Mouse (Mus musculus) lung, embryonic 16.5 days (tissue): ENCODE data around the gene Sgpp2. TPM values are rescaled to one million over a fixed set of nuclear protein-coding genes. Genes with fewer than 3 reads are reported as not detected.

Source experiments
- ATAC-seq: fragments of 200-750 bp; cut with Nextera tagmentation; 2 replicates; pipeline ENCODE4 v1.8.0; 2017; ENCODE audit warnings: low read depth, mild to moderate bottlenecking, moderate library complexity
- H3K27ac ChIP-seq: fragments of 300-500 bp; sonication (generic); 2 replicates; pipeline ENCODE4 v1.5.1; 2014; ENCODE audit warnings: mild to moderate bottlenecking, control low read depth, low read length
- H3K27me3 ChIP-seq: fragments of 300-500 bp; sonication (generic); 2 replicates; pipeline ENCODE4 v1.6.1; 2014; ENCODE audit warnings: low read depth, low read length, mixed read lengths; ENCODE audit not compliant: control insufficient read depth, insufficient read depth
- H3K36me3 ChIP-seq: fragments of 300-500 bp; sonication (generic); 2 replicates; pipeline ENCODE4 v1.6.1; 2014; ENCODE audit warnings: low read length; ENCODE audit not compliant: control insufficient read depth, insufficient read depth
- H3K4me1 ChIP-seq: fragments of 300-500 bp; sonication (generic); replicated peaks from 2 replicates; pipeline ENCODE4 v1.6.1; 2014; ENCODE audit warnings: low read length, mixed read lengths; ENCODE audit not compliant: control insufficient read depth, insufficient read depth
- H3K4me2 ChIP-seq: fragments of 300-500 bp; sonication (generic); 2 replicates; pipeline ENCODE4 v1.6.1; 2014; ENCODE audit warnings: low read depth, low read length, control low read depth
- H3K4me3 ChIP-seq: fragments of 300-500 bp; sonication (generic); 2 replicates; pipeline ENCODE4 v1.5.1; 2014; ENCODE audit warnings: mild to moderate bottlenecking, low read length, control low read depth
- H3K9ac ChIP-seq: fragments of 300-500 bp; sonication (generic); 2 replicates; pipeline ENCODE4 v1.6.1; 2014; ENCODE audit warnings: low read length, control low read depth
- H3K9me3 ChIP-seq: fragments of 300-500 bp; sonication (generic); 2 replicates; pipeline ENCODE4 v1.6.1; 2016; ENCODE audit warnings: low read length; ENCODE audit not compliant: control insufficient read depth
- WGBS: fragments of 180-500 bp; shearing (Covaris S2); extraction: QIAGEN DNeasy Blood & Tissue Kit; methylation state at CpG from one replicate; pipeline ENCODE4 v1.1.7; 2014; 5-methylcytosine and 5-hydroxymethylcytosine counted together
- polyA plus RNA-seq: library from polyadenylated mRNA; unstranded; fragments of >200 nt; fragmentation: Nextera tagmentation; extraction: Ambion mirVana; gene quantifications from 2 replicates; pipeline ENCODE4 v1.2.1, GENCODE M21; 2015

Gene Sgpp2
- polyA plus RNA-seq, 1 experiment from 2014 or later, result 0.95 TPM

GRCm38 (mm10) chr1:78353254-78353653 is 43.1 kb downstream of the Sgpp2 start:
- no peaks in the 10 kb centered on the region for H3K27me3 ChIP-seq
- no peak overlapping the region for H3K4me2 ChIP-seq
- no peak overlapping the region for H3K9ac ChIP-seq
- H3K9me3 ChIP-seq, result no peaks in the 10 kb centered on the region
- H3K4me1 ChIP-seq, result peaks cover 12% of the 10 kb centered on the region
- ATAC-seq, result no peak
- no peaks in the 10 kb centered on the region for H3K36me3 ChIP-seq
- no peak overlapping the region for H3K4me3 ChIP-seq
- WGBS, result 79% methylated on average over 1 of the region's 1 CpGs
- H3K27ac ChIP-seq, result no peak overlapping the region

DNA sequence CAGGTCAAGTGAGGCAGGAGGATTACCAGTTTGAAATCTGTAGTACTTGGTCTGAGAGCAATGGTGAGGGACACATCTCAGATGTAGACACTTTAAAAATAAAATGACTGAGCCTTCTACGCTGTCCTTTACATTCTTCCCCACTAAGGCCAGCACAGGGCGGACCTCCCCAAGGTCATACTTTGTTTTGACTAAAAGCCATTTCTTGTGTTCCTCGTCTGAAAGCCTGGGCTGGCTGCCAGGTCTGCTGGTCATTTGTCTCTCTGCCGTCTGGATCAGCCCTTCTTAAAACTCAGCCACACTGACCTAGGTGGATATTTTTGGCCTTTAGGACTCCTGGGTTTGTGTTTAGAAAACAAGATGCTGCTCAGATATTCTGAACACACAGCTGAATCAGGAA is 45.0 kb downstream of the Sgpp2 start:
- H3K4me2 ChIP-seq, result no peak overlapping the region
- ATAC-seq, result peak; percentile 78
- peak overlapping the region; percentile 55 for H3K27ac ChIP-seq

DNA sequence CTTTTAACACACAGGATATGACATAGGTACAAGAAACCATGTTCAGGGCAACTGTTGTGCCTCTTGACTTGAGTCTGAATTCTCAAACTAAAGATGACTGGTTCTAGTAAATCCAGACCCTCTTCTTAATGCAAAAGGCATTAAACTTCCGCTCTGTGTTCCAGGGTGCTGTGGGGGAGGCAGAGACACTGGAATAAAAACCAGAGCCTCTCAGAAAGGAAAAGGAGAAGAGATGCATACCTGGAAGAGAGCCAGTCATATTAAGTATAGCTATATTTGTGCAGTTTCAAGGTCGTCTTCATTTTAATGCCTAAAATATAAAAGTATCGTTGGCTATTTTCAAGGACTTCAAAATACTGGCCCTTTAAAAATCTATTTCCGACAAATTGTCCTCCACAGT is 47.3 kb downstream of the Sgpp2 start:
- no peak for ATAC-seq
- Histone ChIP-seq H3K36me3 (no peaks in the 10 kb centered on the region), H3K4me3 (no peak overlapping the region), H3K9ac (no peak overlapping the region), H3K9me3 (no peaks in the 10 kb centered on the region), H3K4me2 (no peak overlapping the region), H3K27me3 (no peaks in the 10 kb centered on the region), H3K4me1 (peaks cover 10% of the 10 kb centered on the region), H3K27ac (no peak overlapping the region)
- WGBS, result 66% methylated on average over 4 of the region's 4 CpGs

More for the DNA sequence above, 45.0 kb downstream of the Sgpp2 start:
- Histone ChIP-seq H3K4me1 (peaks cover 10% of the 10 kb centered on the region), H3K9ac (no peak overlapping the region), H3K9me3 (no peaks in the 10 kb centered on the region), H3K36me3 (no peaks in the 10 kb centered on the region), H3K4me3 (no peak overlapping the region), H3K27me3 (no peaks in the 10 kb centered on the region)
- WGBS, result 17% methylated on average over 4 of the region's 4 CpGs

GRCm38 (mm10) chr1:78357868-78358267 is 47.7 kb downstream of the Sgpp2 start:
- H3K27ac ChIP-seq, result no peak overlapping the region
- 48% methylated on average over 1 of the region's 1 CpGs for WGBS
- peaks cover 10% of the 10 kb centered on the region for H3K4me1 ChIP-seq
- H3K36me3 ChIP-seq, result no peaks in the 10 kb centered on the region
- H3K9ac ChIP-seq, result no peak overlapping the region
- H3K27me3 ChIP-seq, result no peaks in the 10 kb centered on the region
- no peak for ATAC-seq
- H3K4me2 ChIP-seq, result no peak overlapping the region
- no peaks in the 10 kb centered on the region for H3K9me3 ChIP-seq
- no peak overlapping the region for H3K4me3 ChIP-seq

DNA sequence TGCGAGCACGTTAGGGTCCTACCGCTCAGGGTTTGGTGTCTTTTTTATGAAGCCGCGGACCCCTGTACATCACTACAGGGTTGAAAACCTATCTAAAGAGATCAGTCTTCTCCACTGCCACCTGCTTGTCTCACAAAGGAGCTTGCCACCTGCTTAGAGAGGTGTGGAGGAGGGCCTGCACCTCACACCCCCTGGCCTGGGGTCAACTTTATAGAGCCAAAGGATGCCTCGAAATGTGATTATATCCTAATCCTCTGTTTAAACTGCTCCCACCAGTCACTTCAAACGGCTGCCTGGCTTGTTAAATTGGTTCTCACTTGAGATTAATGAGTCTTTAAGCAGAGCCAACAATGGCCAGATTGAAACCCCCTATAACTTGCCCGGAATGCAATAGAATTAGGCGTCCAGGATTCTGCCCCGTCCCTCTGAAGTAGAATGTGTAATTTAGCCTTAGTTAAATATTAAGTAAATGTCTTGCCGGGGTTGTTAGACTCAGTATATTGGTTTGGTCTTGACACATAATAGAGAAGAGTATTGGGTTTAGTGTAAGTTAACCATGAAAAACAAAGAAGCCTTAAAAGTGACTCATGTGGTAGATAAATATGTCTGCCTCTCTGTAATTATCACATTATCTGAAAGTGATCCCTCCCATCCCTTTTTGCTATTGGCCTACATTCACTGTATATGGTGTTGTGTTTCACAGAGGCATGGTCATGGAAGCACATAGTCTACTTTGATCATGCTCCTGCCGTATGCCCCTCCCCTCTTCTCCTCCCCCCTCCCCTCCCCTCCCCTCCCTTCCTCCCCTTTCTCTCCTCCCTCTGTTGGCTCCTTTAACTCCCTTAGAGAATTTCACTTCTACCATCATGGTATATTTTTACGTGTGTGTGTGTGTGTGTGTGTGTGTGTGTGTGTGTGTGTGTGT is 54.1 kb downstream of the Sgpp2 start:
- no peak for ATAC-seq
- Histone ChIP-seq H3K27ac (no peak overlapping the region), H3K36me3 (no peaks in the 10 kb centered on the region), H3K4me2 (no peak overlapping the region), H3K4me1 (no peaks in the 10 kb centered on the region), H3K27me3 (no peaks in the 10 kb centered on the region), H3K4me3 (no peak overlapping the region), H3K9me3 (no peaks in the 10 kb centered on the region), H3K9ac (no peak overlapping the region)
- WGBS, result 53% methylated on average over 13 of the region's 13 CpGs

- Histone ChIP-seq H3K27me3 (no peaks in the 10 kb centered on the region), H3K4me1 (peaks cover 12% of the 10 kb centered on the region; the same call in 1 of the 2 replicates), H3K4me2 (no peak overlapping the region), H3K9me3 (no peaks in the 10 kb centered on the region), H3K4me3 (no peak overlapping the region), H3K36me3 (no peaks in the 10 kb centered on the region), H3K27ac (no peak overlapping the region), H3K9ac (no peak overlapping the region)
- no peak for ATAC-seq
- WGBS, result 49% methylated on average over 5 of the region's 5 CpGs
These were observed 57.7 kb downstream of the Sgpp2 start for GRCm38 (mm10) chr1:78367806-78368205.

GRCm38 (mm10) chr1:78370121-78370520 is 60.0 kb downstream of the Sgpp2 start:
- no peak for ATAC-seq
- no peak overlapping the region for H3K4me2 ChIP-seq
- no peaks in the 10 kb centered on the region for H3K27me3 ChIP-seq
- WGBS, result 27% methylated on average over 6 of the region's 6 CpGs
- no peak overlapping the region for H3K27ac ChIP-seq
- no peak overlapping the region for H3K9ac ChIP-seq
- H3K36me3 ChIP-seq, result no peaks in the 10 kb centered on the region
- H3K9me3 ChIP-seq, result no peaks in the 10 kb centered on the region
- H3K4me1 ChIP-seq, result peaks cover 12% of the 10 kb centered on the region; the same call in 1 of the 2 replicates
- no peak overlapping the region for H3K4me3 ChIP-seq

DNA sequence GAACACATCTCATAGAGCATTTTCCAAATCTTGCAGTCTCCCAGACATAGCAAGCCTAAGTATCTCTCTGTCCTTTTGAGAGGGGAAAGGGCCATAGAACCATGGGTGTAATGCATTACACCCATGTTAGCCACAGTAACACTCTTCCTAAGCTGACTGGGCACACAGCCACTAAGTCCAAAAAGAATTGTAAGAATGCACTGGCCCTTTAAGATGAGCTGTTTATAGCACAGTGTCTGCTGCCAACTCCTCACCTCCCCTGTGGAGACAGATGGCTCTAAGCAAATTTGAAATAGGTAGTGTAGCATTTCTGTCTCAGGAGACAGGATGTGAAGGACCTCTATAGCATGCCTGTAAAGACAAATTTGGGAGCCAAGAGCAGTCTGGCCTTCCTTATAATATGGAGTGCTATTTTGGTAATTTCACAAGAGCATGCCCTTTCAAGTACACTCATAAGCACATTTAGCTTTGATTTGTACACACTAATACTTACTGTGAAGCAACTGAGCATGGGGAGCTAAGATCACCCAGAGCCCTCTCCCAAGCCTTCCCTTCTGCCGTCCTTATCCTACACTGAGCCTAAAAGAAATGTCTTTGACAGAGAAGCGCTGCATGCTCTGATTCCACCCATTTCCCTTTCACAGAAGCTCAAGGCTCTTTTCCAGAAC is 61.6 kb downstream of the Sgpp2 start:
- Histone ChIP-seq H3K4me1 (peaks cover 12% of the 10 kb centered on the region; the same call in 1 of the 2 replicates), H3K9me3 (no peaks in the 10 kb centered on the region), H3K9ac (no peak overlapping the region), H3K36me3 (no peaks in the 10 kb centered on the region), H3K4me2 (no peak overlapping the region), H3K27ac (no peak overlapping the region), H3K27me3 (no peaks in the 10 kb centered on the region), H3K4me3 (no peak overlapping the region)
- peak; percentile 53 for ATAC-seq
- WGBS, result 65% methylated on average over 2 of the region's 2 CpGs

- Histone ChIP-seq H3K27me3 (no peaks in the 10 kb centered on the region), H3K36me3 (no peaks in the 10 kb centered on the region), H3K9me3 (no peaks in the 10 kb centered on the region), H3K9ac (no peak overlapping the region), H3K4me1 (peaks cover 12% of the 10 kb centered on the region; the same call in 1 of the 2 replicates), H3K4me3 (no peak overlapping the region), H3K4me2 (no peak overlapping the region), H3K27ac (no peak overlapping the region)
- no peak for ATAC-seq
- WGBS, result 86% methylated on average over 9 of the region's 9 CpGs
These were observed 62.2 kb downstream of the Sgpp2 start for GRCm38 (mm10) chr1:78372316-78372715.
